Mouse (Mus musculus): Measurements from ENCODE around the gene Vps72.

- TF ChIP-seq POLR2A (IDR thresholded peaks at IDR 0.05; ENCODE audit: insufficient read depth, low read length) (no peak), CTCF (IDR thresholded peaks at IDR 0.05; ENCODE audit: low read depth, low read length) (no peak), EP300 (IDR thresholded peaks at IDR 0.05; ENCODE audit: insufficient read depth, low read depth, low read length) (no peak)
Measured at GRCm38 (mm10) chr3:95171105-95171504, 60.3 kb downstream of the Vps72 start.

All from ES-Bruce4 (cell line).